Mouse (Mus musculus) stomach, adult 2 months (tissue): Measurements from ENCODE around the gene Olfr1297. TPM values are rescaled to one million over a fixed set of nuclear protein-coding genes. Genes with fewer than 3 reads are reported as not detected.

Source experiments
- polyA plus RNA-seq: library from polyadenylated mRNA; depleted of rRNA; stranded (reverse); fragments of >200 nt; gene quantifications from 2 replicates; pipeline ENCODE4 v1.2.3, GENCODE M21; 2012; rRNA removed

The Olfr1297 gene
- not detected in 2 replicates for polyA plus RNA-seq

DNA sequence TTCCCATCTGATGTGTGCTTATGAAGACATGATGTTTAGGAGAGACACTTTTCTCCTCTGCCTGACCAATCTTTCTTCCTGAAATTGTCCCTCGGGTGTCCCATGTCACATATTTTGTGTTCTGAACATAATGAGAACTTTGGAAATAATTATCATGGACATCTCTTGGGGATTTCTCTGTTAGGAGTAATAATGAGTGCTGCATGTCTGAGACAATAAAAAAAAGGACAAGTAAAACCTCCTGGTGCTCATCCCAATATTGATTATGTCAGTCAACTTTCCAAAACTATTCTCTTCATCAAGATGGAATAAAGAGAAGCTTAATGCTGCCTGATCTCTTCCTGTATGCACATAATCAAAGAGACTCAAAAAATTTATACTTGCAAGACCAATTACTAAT, at the start of gene Olfr1297:
Gene Olfr1297, minus strand, starts transcription at position 101 of the 400 bp plus-strand sequence.

DNA sequence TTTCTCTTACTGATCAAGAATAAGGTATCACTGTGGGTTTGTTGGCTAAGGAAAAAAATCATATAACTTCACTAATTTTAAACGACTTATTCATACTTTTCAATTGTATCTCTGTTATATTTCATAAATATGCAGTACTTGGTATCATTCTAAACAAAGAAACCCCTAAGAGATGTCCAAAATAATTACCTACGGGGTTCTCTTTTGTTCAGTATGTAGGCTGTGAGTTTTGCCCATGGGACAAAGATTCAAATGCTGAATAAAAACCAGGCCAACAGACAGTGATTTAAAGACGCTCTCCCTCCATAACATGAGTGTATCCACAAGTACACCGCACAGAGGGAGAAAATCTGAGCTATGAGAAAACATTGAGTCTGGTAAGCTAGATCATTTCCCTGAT, 34.8 kb upstream of the Olfr1297 start, which contains the start of gene Olfr1299:
Gene Olfr1299, plus strand, starts transcription at position 301 of the 400 bp plus-strand sequence.

GRCm38 (mm10) chr2:111649101-111649500, 22.8 kb upstream of the Olfr1297 start, which contains the start of gene Olfr1298:
Gene Olfr1298 (minus strand): TSS chr2:111649201.

DNA sequence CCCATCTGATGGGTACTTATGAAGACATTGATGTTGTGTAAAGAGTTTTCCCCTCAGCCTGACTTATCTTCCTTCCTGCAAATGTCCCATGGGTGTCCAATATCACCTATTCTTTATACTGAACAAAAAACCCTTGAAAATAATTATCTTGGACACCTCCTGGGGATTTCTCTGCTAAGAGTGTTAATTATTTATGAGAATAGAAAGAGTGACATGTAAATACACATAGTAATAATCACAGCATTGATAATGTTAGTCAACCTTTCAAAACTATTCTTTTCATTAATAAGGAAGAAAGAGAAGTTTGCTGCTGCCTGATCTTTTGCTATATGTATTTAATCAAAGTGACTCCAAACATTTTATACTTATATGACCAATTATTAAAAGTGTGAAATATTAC, 56.7 kb downstream of the Olfr1297 start, which contains the start of gene Olfr1295:
Gene Olfr1295, minus strand, starts transcription at position 101 of the 400 bp plus-strand sequence.

Other genes starting within 250 kb of the Olfr1297 start
- not detected in 2 replicates for gene Olfr1286, start 203.4 kb downstream of the Olfr1297 start, polyA plus RNA-seq
- gene Olfr1287, start 177.4 kb downstream of the Olfr1297 start, polyA plus RNA-seq = not detected in 2 replicates
- not detected in 2 replicates for gene Olfr1288, start 152.4 kb downstream of the Olfr1297 start, polyA plus RNA-seq
- not detected in 2 replicates for gene Olfr1289, start 145.7 kb downstream of the Olfr1297 start, polyA plus RNA-seq
- gene Olfr1290, start 132.7 kb downstream of the Olfr1297 start, polyA plus RNA-seq = not detected in 2 replicates
- not detected in 2 replicates for gene Olfr1291-ps1, start 129.3 kb downstream of the Olfr1297 start, polyA plus RNA-seq
- gene Olfr1293-ps, start 101.3 kb downstream of the Olfr1297 start, polyA plus RNA-seq = not detected in 2 replicates
- gene Olfr1294, start 86.2 kb downstream of the Olfr1297 start, polyA plus RNA-seq = not detected in 2 replicates
- gene Olfr1295, start 56.8 kb downstream of the Olfr1297 start, polyA plus RNA-seq = not detected in 2 replicates
- not detected in 2 replicates for gene Olfr1298, start 22.7 kb upstream of the Olfr1297 start, polyA plus RNA-seq
- not detected in 2 replicates for gene Olfr1299, start 34.9 kb upstream of the Olfr1297 start, polyA plus RNA-seq
- not detected in 2 replicates for gene Olfr1301, start 124.5 kb upstream of the Olfr1297 start, polyA plus RNA-seq
- gene Olfr1302, start 150.9 kb upstream of the Olfr1297 start, polyA plus RNA-seq = not detected in 2 replicates
- gene Olfr1303, start 193.8 kb upstream of the Olfr1297 start, polyA plus RNA-seq = not detected in 2 replicates